Mouse (Mus musculus): ENCODE data around the gene Mcrip2. TPM values are rescaled to one million over a fixed set of nuclear protein-coding genes. Genes with fewer than 3 reads are reported as not detected.
A peak's percentile ranks its signal among the peaks of the same experiment; 100 is the strongest.
"Not testable (repeated sequence)": the region's sequence is repeated elsewhere in the genome, so short reads cannot be mapped to it uniquely, and the experiment has no call there.

The Mcrip2 gene
- polyA plus RNA-seq, 1 experiment, result 29.2 TPM

DNA sequence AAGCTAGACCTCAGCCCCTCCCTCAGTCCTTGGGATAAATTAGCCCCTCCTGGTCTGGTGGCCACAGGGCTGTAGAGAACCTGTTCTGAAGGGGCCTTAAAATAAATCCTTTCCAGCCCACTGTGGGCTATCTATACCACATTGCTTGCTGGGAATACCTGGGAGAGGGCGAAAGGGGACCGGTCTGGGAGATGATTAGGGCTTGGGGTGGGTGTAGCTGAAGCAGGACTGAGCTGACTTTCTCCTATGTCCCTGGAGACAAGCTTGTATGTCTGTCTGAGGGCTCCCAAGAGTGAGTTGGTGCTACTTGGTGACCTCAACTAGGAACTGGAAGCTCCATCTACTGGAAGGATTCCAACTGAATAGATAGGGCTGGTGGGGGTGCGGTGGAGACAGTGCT lies 8.5 kb upstream of the Mcrip2 start:
- TF ChIP-seq CTCF (IDR thresholded peaks at IDR 0.05; ENCODE audit: extremely low read depth, insufficient read depth, low read length) (no peak), POLR2A (IDR thresholded peaks at IDR 0.05; ENCODE audit: extremely low read depth, insufficient read depth, low read length) (no peak)
- Histone ChIP-seq H3K4me3 (ENCODE audit: insufficient read depth, low read length) (no peak overlapping the region), H3K27ac (ENCODE audit: insufficient read depth, low read length) (no peak overlapping the region), H3K4me1 (ENCODE audit: control insufficient read depth, insufficient read depth, low read length) (peaks cover 5% of the 10 kb centered on the region; the same call in 1 of the 2 replicates)

GRCm38 (mm10) chr17:25876347-25876915 lies 7.9 kb upstream of the Mcrip2 start:
- TF ChIP-seq POLR2A (IDR thresholded peaks at IDR 0.05; ENCODE audit: extremely low read depth, insufficient read depth, low read length) (no peak), CTCF (IDR thresholded peaks at IDR 0.05; ENCODE audit: extremely low read depth, insufficient read depth, low read length) (no peak)
- H3K4me1 ChIP-seq (ENCODE audit: control insufficient read depth, insufficient read depth, low read length), result peaks cover 5% of the 10 kb centered on the region; the same call in 1 of the 2 replicates
- H3K27ac ChIP-seq (ENCODE audit: insufficient read depth, low read length), result no peak overlapping the region
- peak overlapping the region; percentile 94 for H3K4me3 ChIP-seq (ENCODE audit: insufficient read depth, low read length)

- peaks cover 5% of the 10 kb centered on the region; the same call in 1 of the 2 replicates for H3K4me1 ChIP-seq (ENCODE audit: control insufficient read depth, insufficient read depth, low read length)
- TF ChIP-seq CTCF (IDR thresholded peaks at IDR 0.05; ENCODE audit: extremely low read depth, insufficient read depth, low read length) (0 out of 2 replicates have a peak, but pooled peaks have one; percentile 3), POLR2A (IDR thresholded peaks at IDR 0.05; ENCODE audit: extremely low read depth, insufficient read depth, low read length) (peak; percentile 94)
- peak overlapping the region; percentile 82 for H3K27ac ChIP-seq (ENCODE audit: insufficient read depth, low read length)
- H3K4me3 ChIP-seq (ENCODE audit: insufficient read depth, low read length), result peak overlapping the region; percentile 94
Measured at GRCm38 (mm10) chr17:25875171-25876136, 6.9 kb upstream of the Mcrip2 start.

GRCm38 (mm10) chr17:25874721-25875170 lies 6.2 kb upstream of the Mcrip2 start, which contains the start of gene Mettl26:
Gene Mettl26 (plus strand): TSS chr17:25875074.
- H3K4me3 ChIP-seq (ENCODE audit: insufficient read depth, low read length), result peak within 1 kb of the TSS; percentile 94
- H3K4me1 ChIP-seq (ENCODE audit: control insufficient read depth, insufficient read depth, low read length), result peaks cover 5% of the 10 kb centered on the region; the same call in 1 of the 2 replicates
- TF ChIP-seq CTCF (IDR thresholded peaks at IDR 0.05; ENCODE audit: extremely low read depth, insufficient read depth, low read length), result no peak
- peak within 1 kb of the TSS; percentile 82 for H3K27ac ChIP-seq (ENCODE audit: insufficient read depth, low read length)

- H3K27ac ChIP-seq (ENCODE audit: insufficient read depth, low read length), result 0 out of 2 replicates have a peak overlapping the region, but pooled peaks have one; percentile 2
- no peak for TF ChIP-seq CTCF (IDR thresholded peaks at IDR 0.05; ENCODE audit: extremely low read depth, insufficient read depth, low read length)
- TF ChIP-seq POLR2A (IDR thresholded peaks at IDR 0.05; ENCODE audit: extremely low read depth, insufficient read depth, low read length), result no peak
- H3K4me3 ChIP-seq (ENCODE audit: insufficient read depth, low read length), result peak overlapping the region; percentile 94
- peaks cover 5% of the 10 kb centered on the region; the same call in 1 of the 2 replicates for H3K4me1 ChIP-seq (ENCODE audit: control insufficient read depth, insufficient read depth, low read length)
Measured at GRCm38 (mm10) chr17:25874148-25874720, 5.7 kb upstream of the Mcrip2 start.

GRCm38 (mm10) chr17:25873405-25874147 lies 5.0 kb upstream of the Mcrip2 start:
- Histone ChIP-seq H3K27ac (ENCODE audit: insufficient read depth, low read length) (no peak overlapping the region), H3K4me3 (ENCODE audit: insufficient read depth, low read length) (no peak overlapping the region; the same call in 1 of the 2 replicates), H3K4me1 (ENCODE audit: control insufficient read depth, insufficient read depth, low read length) (peaks cover 5% of the 10 kb centered on the region; the same call in 1 of the 2 replicates)
- no peak for TF ChIP-seq CTCF (IDR thresholded peaks at IDR 0.05; ENCODE audit: extremely low read depth, insufficient read depth, low read length)
- TF ChIP-seq POLR2A (IDR thresholded peaks at IDR 0.05; ENCODE audit: extremely low read depth, insufficient read depth, low read length), result no peak

GRCm38 (mm10) chr17:25872676-25873075 lies 4.1 kb upstream of the Mcrip2 start:
- TF ChIP-seq CTCF (IDR thresholded peaks at IDR 0.05; ENCODE audit: extremely low read depth, insufficient read depth, low read length), result no peak
- no peak for TF ChIP-seq POLR2A (IDR thresholded peaks at IDR 0.05; ENCODE audit: extremely low read depth, insufficient read depth, low read length)
- Histone ChIP-seq H3K27ac (ENCODE audit: insufficient read depth, low read length) (no peak overlapping the region), H3K4me1 (ENCODE audit: control insufficient read depth, insufficient read depth, low read length) (peaks cover 5% of the 10 kb centered on the region; the same call in 1 of the 2 replicates), H3K4me3 (ENCODE audit: insufficient read depth, low read length) (no peak overlapping the region)

- not testable (repeated sequence) for H3K27ac ChIP-seq (ENCODE audit: insufficient read depth, low read length); H3K4me3 ChIP-seq (ENCODE audit: insufficient read depth, low read length); H3K4me1 ChIP-seq (ENCODE audit: control insufficient read depth, insufficient read depth, low read length)
Measured at GRCm38 (mm10) chr17:25871566-25871965, 3.0 kb upstream of the Mcrip2 start.

GRCm38 (mm10) chr17:25869954-25870353 lies 1.4 kb upstream of the Mcrip2 start:
- Histone ChIP-seq H3K4me3 (ENCODE audit: insufficient read depth, low read length) (no peak overlapping the region), H3K27ac (ENCODE audit: insufficient read depth, low read length) (no peak overlapping the region), H3K4me1 (ENCODE audit: control insufficient read depth, insufficient read depth, low read length) (peaks cover 3% of the 10 kb centered on the region; the same call in 1 of the 2 replicates)
- TF ChIP-seq CTCF (IDR thresholded peaks at IDR 0.05; ENCODE audit: extremely low read depth, insufficient read depth, low read length) (no peak), POLR2A (IDR thresholded peaks at IDR 0.05; ENCODE audit: extremely low read depth, insufficient read depth, low read length) (no peak)

Data from cortical plate, adult 2 months (tissue).